Mouse (Mus musculus): ENCODE data around the gene Thap2. TPM values are rescaled to one million over a fixed set of nuclear protein-coding genes. Genes with fewer than 3 reads are reported as not detected.

The Thap2 gene
- total and polyA plus RNA-seq, 3 experiments = 8.4 to 25.7 (median 11.4) TPM

GRCm38 (mm10) chr10:115336901-115337300, 47.3 kb downstream of the Thap2 start:
- no peak for DNase-seq (ENCODE audit: low spot score)
- H3K36me3 ChIP-seq (replicated peaks) = peaks cover 23% of the 10 kb centered on the region
- no peak for ATAC-seq (ENCODE audit: extremely low read depth, insufficient number of reproducible peaks, low FRiP score, poor library complexity, severe bottlenecking)

GRCm38 (mm10) chr10:115333528-115333927, 50.7 kb downstream of the Thap2 start:
- TF ChIP-seq GATA1 (IDR thresholded peaks at IDR 0.05; ENCODE audit: borderline replicate concordance, low read length) (no peak), GATA2 (IDR thresholded peaks at IDR 0.05; ENCODE audit: borderline replicate concordance, low read depth, low read length) (no peak), TAL1 (conservative IDR thresholded peaks at IDR 0.05; ENCODE audit: low read depth, low read length) (no peak), CTCF (IDR thresholded peaks at IDR 0.05; ENCODE audit: low read depth, low read length) (no peak), POLR2AphosphoS5 (IDR thresholded peaks at IDR 0.05; ENCODE audit: insufficient replicate concordance, low read depth, low read length) (no peak)
- peaks cover 16% of the 10 kb centered on the region for H3K27me3 ChIP-seq (ENCODE audit: insufficient read depth, low read length)
- H3K4me3 ChIP-seq (ENCODE audit: low read depth, low read length) = no peak overlapping the region
- no peaks in the 10 kb centered on the region for H3K36me3 ChIP-seq (replicated peaks)
- no peak for ATAC-seq (ENCODE audit: extremely low read depth, insufficient number of reproducible peaks, low FRiP score, poor library complexity, severe bottlenecking)
- no peak for DNase-seq (ENCODE audit: low spot score)
- no peaks in the 10 kb centered on the region for H3K9me3 ChIP-seq (replicated peaks)
- H3K4me1 ChIP-seq (ENCODE audit: insufficient read depth, low read depth, low read length) = no peaks in the 10 kb centered on the region

More at GRCm38 (mm10) chr10:115336901-115337300, 47.3 kb downstream of the Thap2 start:
- TF ChIP-seq TAL1 (conservative IDR thresholded peaks at IDR 0.05; ENCODE audit: low read depth, low read length) = no peak
- no peak for TF ChIP-seq CTCF (IDR thresholded peaks at IDR 0.05; ENCODE audit: low read depth, low read length)
- no peak for TF ChIP-seq GATA1 (IDR thresholded peaks at IDR 0.05; ENCODE audit: borderline replicate concordance, low read length)
- no peak for TF ChIP-seq GATA2 (IDR thresholded peaks at IDR 0.05; ENCODE audit: borderline replicate concordance, low read depth, low read length)
- no peak for TF ChIP-seq POLR2AphosphoS5 (IDR thresholded peaks at IDR 0.05; ENCODE audit: insufficient replicate concordance, low read depth, low read length)
- no peak overlapping the region for H3K4me3 ChIP-seq (ENCODE audit: low read depth, low read length)
- peaks cover 4% of the 10 kb centered on the region for H3K4me1 ChIP-seq (ENCODE audit: insufficient read depth, low read depth, low read length)
- H3K27me3 ChIP-seq (ENCODE audit: insufficient read depth, low read length) = peaks cover 10% of the 10 kb centered on the region
- H3K9me3 ChIP-seq (replicated peaks) = no peaks in the 10 kb centered on the region

DNA sequence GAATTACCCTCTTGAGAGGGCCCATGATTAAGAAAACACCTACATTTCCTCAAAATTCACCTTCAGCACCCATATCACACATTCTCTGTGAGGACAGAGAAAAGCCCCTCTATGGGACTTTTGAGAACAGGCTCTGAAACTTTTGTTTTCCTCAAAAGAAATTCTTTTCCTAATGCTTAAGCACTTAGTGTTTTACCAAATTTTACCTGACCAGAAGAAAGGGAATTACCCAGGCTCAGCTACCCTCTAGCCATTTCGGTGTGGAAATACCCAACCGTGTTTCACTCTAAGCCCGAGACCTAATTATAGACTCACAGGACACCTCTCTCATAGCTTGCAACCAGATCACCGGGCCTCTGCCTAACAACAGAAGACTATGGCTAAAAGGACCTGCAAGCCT, 51.2 kb downstream of the Thap2 start:
- H3K9me3 ChIP-seq (replicated peaks) = no peaks in the 10 kb centered on the region
- DNase-seq (ENCODE audit: low spot score) = no peak
- H3K4me1 ChIP-seq (ENCODE audit: insufficient read depth, low read depth, low read length) = no peaks in the 10 kb centered on the region
- no peak overlapping the region for H3K4me3 ChIP-seq (ENCODE audit: low read depth, low read length)
- H3K36me3 ChIP-seq (replicated peaks) = no peaks in the 10 kb centered on the region
- ATAC-seq (ENCODE audit: extremely low read depth, insufficient number of reproducible peaks, low FRiP score, poor library complexity, severe bottlenecking) = no peak
- H3K27me3 ChIP-seq (ENCODE audit: insufficient read depth, low read length) = peaks cover 17% of the 10 kb centered on the region
- TF ChIP-seq CTCF (IDR thresholded peaks at IDR 0.05; ENCODE audit: low read depth, low read length) = no peak
- TF ChIP-seq TAL1 (conservative IDR thresholded peaks at IDR 0.05; ENCODE audit: low read depth, low read length) = no peak
- TF ChIP-seq GATA2 (IDR thresholded peaks at IDR 0.05; ENCODE audit: borderline replicate concordance, low read depth, low read length) = no peak
- no peak for TF ChIP-seq GATA1 (IDR thresholded peaks at IDR 0.05; ENCODE audit: borderline replicate concordance, low read length)
- TF ChIP-seq POLR2AphosphoS5 (IDR thresholded peaks at IDR 0.05; ENCODE audit: insufficient replicate concordance, low read depth, low read length) = no peak

- Histone ChIP-seq H3K4me3 (ENCODE audit: low read depth, low read length) (no peak overlapping the region), H3K4me1 (ENCODE audit: insufficient read depth, low read depth, low read length) (0 out of 2 replicates have a peak, but pooled peaks cover 1% of the 10 kb centered on the region), H3K9me3 (replicated peaks) (no peaks in the 10 kb centered on the region), H3K27me3 (ENCODE audit: insufficient read depth, low read length) (peaks cover 17% of the 10 kb centered on the region), H3K36me3 (replicated peaks) (no peaks in the 10 kb centered on the region)
- DNase-seq (ENCODE audit: low spot score) (no peak), ATAC-seq (ENCODE audit: extremely low read depth, insufficient number of reproducible peaks, low FRiP score, poor library complexity, severe bottlenecking) (no peak)
- TF ChIP-seq TAL1 (conservative IDR thresholded peaks at IDR 0.05; ENCODE audit: low read depth, low read length) (no peak), GATA1 (IDR thresholded peaks at IDR 0.05; ENCODE audit: borderline replicate concordance, low read length) (no peak), POLR2AphosphoS5 (IDR thresholded peaks at IDR 0.05; ENCODE audit: insufficient replicate concordance, low read depth, low read length) (no peak), GATA2 (IDR thresholded peaks at IDR 0.05; ENCODE audit: borderline replicate concordance, low read depth, low read length) (no peak), CTCF (IDR thresholded peaks at IDR 0.05; ENCODE audit: low read depth, low read length) (no peak)
Observed at GRCm38 (mm10) chr10:115332420-115332952, 51.8 kb downstream of the Thap2 start.

DNA sequence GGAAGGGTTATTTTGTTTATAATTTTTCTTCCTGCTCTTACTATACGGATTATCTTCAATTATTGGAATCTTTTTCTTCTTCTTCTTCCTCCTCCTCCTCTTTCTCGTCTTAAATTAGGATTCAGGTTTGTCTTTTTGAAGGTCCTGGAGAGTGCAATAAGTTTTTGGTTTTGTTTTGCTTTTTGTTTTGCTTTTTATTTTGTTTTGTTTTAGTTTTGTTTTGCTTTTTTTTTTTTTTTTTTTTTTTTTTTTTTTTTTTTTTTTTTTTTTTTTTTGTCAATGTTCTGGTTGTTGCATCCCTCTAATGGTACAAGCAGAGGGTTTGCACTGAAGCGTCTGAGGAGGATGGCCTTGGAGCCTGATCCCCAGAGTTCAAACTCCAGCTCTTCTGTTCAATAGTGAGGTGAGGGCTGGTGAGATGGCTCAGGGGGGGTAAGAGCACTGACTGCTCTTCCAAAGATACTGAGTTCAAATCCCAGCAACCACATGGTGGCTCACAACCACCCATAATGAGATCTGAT, 55.2 kb downstream of the Thap2 start:
- Histone ChIP-seq H3K4me1 (ENCODE audit: insufficient read depth, low read depth, low read length) (peaks cover 11% of the 10 kb centered on the region), H3K27me3 (ENCODE audit: insufficient read depth, low read length) (peaks cover 25% of the 10 kb centered on the region), H3K4me3 (ENCODE audit: low read depth, low read length) (no peak overlapping the region), H3K36me3 (replicated peaks) (no peaks in the 10 kb centered on the region), H3K9me3 (replicated peaks) (no peaks in the 10 kb centered on the region)
- ATAC-seq (ENCODE audit: extremely low read depth, insufficient number of reproducible peaks, low FRiP score, poor library complexity, severe bottlenecking) (no peak), DNase-seq (ENCODE audit: low spot score) (no peak)
- TF ChIP-seq GATA1 (IDR thresholded peaks at IDR 0.05; ENCODE audit: borderline replicate concordance, low read length) = no peak

DNA sequence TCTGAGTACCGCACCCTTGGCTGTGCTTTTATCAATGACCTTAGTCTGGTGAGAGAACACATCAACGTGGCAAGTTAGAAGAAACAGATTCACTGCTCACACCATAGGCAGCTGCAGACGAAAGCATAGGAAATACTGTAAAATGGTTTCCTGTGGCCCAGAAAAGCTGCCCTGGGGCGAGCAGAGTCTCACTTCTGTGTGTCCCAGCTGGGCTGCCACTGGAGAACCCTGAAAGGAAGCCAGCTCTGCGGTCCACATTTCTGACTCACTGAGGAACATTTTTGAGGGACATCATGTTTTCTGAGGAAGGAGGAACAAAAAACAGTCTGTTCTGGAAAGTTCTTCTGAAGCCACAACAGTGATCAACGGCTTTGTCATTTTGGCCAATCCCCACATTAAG, 55.7 kb downstream of the Thap2 start:
- Histone ChIP-seq H3K27me3 (ENCODE audit: insufficient read depth, low read length) (peaks cover 22% of the 10 kb centered on the region), H3K9me3 (replicated peaks) (no peaks in the 10 kb centered on the region), H3K36me3 (replicated peaks) (no peaks in the 10 kb centered on the region), H3K4me3 (ENCODE audit: low read depth, low read length) (no peak overlapping the region), H3K4me1 (ENCODE audit: insufficient read depth, low read depth, low read length) (peaks cover 11% of the 10 kb centered on the region)
- ATAC-seq (ENCODE audit: extremely low read depth, insufficient number of reproducible peaks, low FRiP score, poor library complexity, severe bottlenecking) (no peak), DNase-seq (ENCODE audit: low spot score) (no peak)
- TF ChIP-seq TAL1 (conservative IDR thresholded peaks at IDR 0.05; ENCODE audit: low read depth, low read length) = no peak
- TF ChIP-seq POLR2AphosphoS5 (IDR thresholded peaks at IDR 0.05; ENCODE audit: insufficient replicate concordance, low read depth, low read length) = no peak
- no peak for TF ChIP-seq GATA2 (IDR thresholded peaks at IDR 0.05; ENCODE audit: borderline replicate concordance, low read depth, low read length)
- no peak for TF ChIP-seq GATA1 (IDR thresholded peaks at IDR 0.05; ENCODE audit: borderline replicate concordance, low read length)
- TF ChIP-seq CTCF (IDR thresholded peaks at IDR 0.05; ENCODE audit: low read depth, low read length) = no peak
